Mouse (Mus musculus): ENCODE data around the gene Tube1. TPM values are rescaled to one million over a fixed set of nuclear protein-coding genes. Genes with fewer than 3 reads are reported as not detected.

Gene Tube1
- polyA plus RNA-seq, 1 experiment: 2.1 TPM

- Histone ChIP-seq H3K36me3 (ENCODE audit: control insufficient read depth, insufficient read depth) (no peaks in the 10 kb centered on the region), H3K4me2 (ENCODE audit: low read depth) (peak overlapping the region; percentile 94), H3K4me3 (peak overlapping the region; percentile 23), H3K27me3 (ENCODE audit: control insufficient read depth, insufficient read depth, insufficient read length) (no peaks in the 10 kb centered on the region), H3K79me2 (ENCODE audit: control insufficient read depth, insufficient read depth) (no peaks in the 10 kb centered on the region), H3ac (ENCODE audit: control insufficient read depth, insufficient read length) (no peak overlapping the region)
- TF ChIP-seq SRF (IDR thresholded peaks at IDR 0.05; ENCODE audit: control insufficient read depth, insufficient read length, low read depth): no peak
- peak; percentile 100 for TF ChIP-seq USF1 (IDR thresholded peaks at IDR 0.05; ENCODE audit: low read depth)
- no peak for TF ChIP-seq REST (IDR thresholded peaks at IDR 0.05; ENCODE audit: insufficient read depth, insufficient read length)
- no peak for TF ChIP-seq MAX (IDR thresholded peaks at IDR 0.05; ENCODE audit: low read depth)
- TF ChIP-seq TCF3 (IDR thresholded peaks at IDR 0.05; ENCODE audit: insufficient read length, low read depth): no peak
- TF ChIP-seq CEBPB (IDR thresholded peaks at IDR 0.05; ENCODE audit: insufficient read depth, poor library complexity, severe bottlenecking): 0 out of 2 replicates have a peak, but pooled peaks have one; percentile 8
- TF ChIP-seq TCF12 (IDR thresholded peaks at IDR 0.05; ENCODE audit: insufficient read depth, poor library complexity, severe bottlenecking): no peak
- TF ChIP-seq POLR2A (IDR thresholded peaks at IDR 0.05; ENCODE audit: insufficient read length, low read depth): no peak
- TF ChIP-seq MYOG (IDR thresholded peaks at IDR 0.05; ENCODE audit: control insufficient read depth in 1 of 3, insufficient read depth in 1 of 3, insufficient read length in 2 of 3, low read depth in 2 of 3): no peak
- TF ChIP-seq POLR2AphosphoS2 (IDR thresholded peaks at IDR 0.05; ENCODE audit: insufficient read length, low read depth): no peak
- TF ChIP-seq E2F4 (IDR thresholded peaks at IDR 0.05; ENCODE audit: insufficient read depth): no peak
Measured at GRCm38 (mm10) chr10:39171603-39172539, 38.1 kb downstream of the Tube1 start.

- no peak overlapping the region for H3K4me2 ChIP-seq (ENCODE audit: low read depth)
- H3ac ChIP-seq (ENCODE audit: control insufficient read depth, insufficient read length): no peak overlapping the region
- H3K27me3 ChIP-seq (ENCODE audit: control insufficient read depth, insufficient read depth, insufficient read length): no peaks in the 10 kb centered on the region
- no peak overlapping the region for H3K4me3 ChIP-seq
- TF ChIP-seq POLR2AphosphoS2 (IDR thresholded peaks at IDR 0.05; ENCODE audit: insufficient read length, low read depth) (no peak), TCF3 (IDR thresholded peaks at IDR 0.05; ENCODE audit: insufficient read length, low read depth) (no peak), POLR2A (IDR thresholded peaks at IDR 0.05; ENCODE audit: insufficient read length, low read depth) (no peak), CEBPB (IDR thresholded peaks at IDR 0.05; ENCODE audit: insufficient read depth, poor library complexity, severe bottlenecking) (no peak), MYOD1 (IDR thresholded peaks at IDR 0.05; ENCODE audit: control insufficient read depth in 1 of 3, insufficient read length in 2 of 3, low read depth in 2 of 3) (no peak)
- H3K36me3 ChIP-seq (ENCODE audit: control insufficient read depth, insufficient read depth): no peaks in the 10 kb centered on the region
- H3K79me2 ChIP-seq (ENCODE audit: control insufficient read depth, insufficient read depth): no peaks in the 10 kb centered on the region
Measured at GRCm38 (mm10) chr10:39172540-39172931, 38.8 kb downstream of the Tube1 start.

GRCm38 (mm10) chr10:39173077-39173476 is 39.3 kb downstream of the Tube1 start:
- Histone ChIP-seq H3K36me3 (ENCODE audit: control insufficient read depth, insufficient read depth) (no peaks in the 10 kb centered on the region), H3ac (ENCODE audit: control insufficient read depth, insufficient read length) (no peak overlapping the region), H3K4me2 (ENCODE audit: low read depth) (no peak overlapping the region), H3K27me3 (ENCODE audit: control insufficient read depth, insufficient read depth, insufficient read length) (no peaks in the 10 kb centered on the region), H3K4me3 (no peak overlapping the region), H3K79me2 (ENCODE audit: control insufficient read depth, insufficient read depth) (no peaks in the 10 kb centered on the region)
- TF ChIP-seq USF1 (IDR thresholded peaks at IDR 0.05; ENCODE audit: low read depth): peak; percentile 22
- TF ChIP-seq MYOD1 (IDR thresholded peaks at IDR 0.05; ENCODE audit: control insufficient read depth in 1 of 3, insufficient read length in 2 of 3, low read depth in 2 of 3): no peak
- TF ChIP-seq REST (IDR thresholded peaks at IDR 0.05; ENCODE audit: insufficient read depth, insufficient read length): no peak

- Histone ChIP-seq H3ac (ENCODE audit: control insufficient read depth, insufficient read length) (no peak overlapping the region), H3K36me3 (ENCODE audit: control insufficient read depth, insufficient read depth) (no peaks in the 10 kb centered on the region), H3K4me2 (ENCODE audit: low read depth) (no peak overlapping the region), H3K79me2 (ENCODE audit: control insufficient read depth, insufficient read depth) (no peaks in the 10 kb centered on the region), H3K27me3 (ENCODE audit: control insufficient read depth, insufficient read depth, insufficient read length) (no peaks in the 10 kb centered on the region), H3K4me3 (no peak overlapping the region)
- TF ChIP-seq MYOD1 (IDR thresholded peaks at IDR 0.05; ENCODE audit: control insufficient read depth in 1 of 3, insufficient read length in 2 of 3, low read depth in 2 of 3) (no peak), SRF (IDR thresholded peaks at IDR 0.05; ENCODE audit: control insufficient read depth, insufficient read length, low read depth) (no peak), MYOG (IDR thresholded peaks at IDR 0.05; ENCODE audit: control insufficient read depth in 1 of 3, insufficient read depth in 1 of 3, insufficient read length in 2 of 3, low read depth in 2 of 3) (no peak), REST (IDR thresholded peaks at IDR 0.05; ENCODE audit: insufficient read depth, insufficient read length) (no peak), TCF3 (IDR thresholded peaks at IDR 0.05; ENCODE audit: insufficient read length, low read depth) (no peak), USF1 (IDR thresholded peaks at IDR 0.05; ENCODE audit: low read depth) (no peak), E2F4 (IDR thresholded peaks at IDR 0.05; ENCODE audit: insufficient read depth) (no peak), POLR2A (IDR thresholded peaks at IDR 0.05; ENCODE audit: insufficient read length, low read depth) (no peak), POLR2AphosphoS2 (IDR thresholded peaks at IDR 0.05; ENCODE audit: insufficient read length, low read depth) (no peak), TCF12 (IDR thresholded peaks at IDR 0.05; ENCODE audit: insufficient read depth, poor library complexity, severe bottlenecking) (no peak), CEBPB (IDR thresholded peaks at IDR 0.05; ENCODE audit: insufficient read depth, poor library complexity, severe bottlenecking) (no peak), MAX (IDR thresholded peaks at IDR 0.05; ENCODE audit: low read depth) (no peak)
Measured at GRCm38 (mm10) chr10:39176981-39177380, 43.2 kb downstream of the Tube1 start.

All from myocyte (in vitro differentiated cells).